Mouse (Mus musculus): Measurements from ENCODE around the gene Wnt10b. TPM values are rescaled to one million over a fixed set of nuclear protein-coding genes. Genes with fewer than 3 reads are reported as not detected.

The Wnt10b gene
- polyA plus RNA-seq, 3 experiments from 2014 or later, result 0.15 TPM; not detected in 2

- peak; percentile 41 for ATAC-seq
Measured at GRCm38 (mm10) chr15:98727443-98728321, 50.3 kb downstream of the Wnt10b start, which contains the start of gene Fkbp11. Gene Fkbp11 (minus strand): TSS chr15:98728198.

GRCm38 (mm10) chr15:98726746-98727145 is 51.2 kb downstream of the Wnt10b start:
- no peak for ATAC-seq

- ATAC-seq, result no peak
Measured at GRCm38 (mm10) chr15:98726079-98726478, 51.9 kb downstream of the Wnt10b start.

- ATAC-seq, result no peak
Measured at GRCm38 (mm10) chr15:98724441-98724840, 53.5 kb downstream of the Wnt10b start.

GRCm38 (mm10) chr15:98722854-98723253 is 55.1 kb downstream of the Wnt10b start:
- peak; percentile 64 for ATAC-seq

- no peak for ATAC-seq
Measured at GRCm38 (mm10) chr15:98722191-98722590, 55.8 kb downstream of the Wnt10b start.

Other genes with a start within 250 kb of the Wnt10b start
- gene Kansl2, start 243.9 kb downstream of the Wnt10b start, polyA plus RNA-seq (2017; shearing (Covaris generic)), result 10 to 100 TPM; 29.4 to 33.1 (median 32.4) TPM
- gene Ccnt1, start 207.2 kb downstream of the Wnt10b start, polyA plus RNA-seq (2017; shearing (Covaris generic)), result 10 to 100 TPM; 69.3 to 99.2 (median 86.3) TPM
- gene 4930415O20Rik, start 207.1 kb downstream of the Wnt10b start, polyA plus RNA-seq (2017; shearing (Covaris generic)), result not detected
- under 1 TPM in 2 of 3 experiments, not detected in 1; 0.28 to 0.44 TPM for gene Adcy6, start 168.1 kb downstream of the Wnt10b start, polyA plus RNA-seq (2017; shearing (Covaris generic))
- under 1 TPM in 2 of 3 experiments, not detected in 1; 0.30 to 0.38 TPM for gene Cacnb3, start 147.3 kb downstream of the Wnt10b start, polyA plus RNA-seq (2017; shearing (Covaris generic))
- 10 to 100 TPM; 15.4 to 37.0 (median 37.0) TPM for gene Ddx23, start 115.3 kb downstream of the Wnt10b start, polyA plus RNA-seq (2017; shearing (Covaris generic))
- 1 to 10 TPM in 1 of 3 experiments, under 1 TPM in 2; 0.94 to 1.8 (median 0.99) TPM for gene Rnd1, start 100.7 kb downstream of the Wnt10b start, polyA plus RNA-seq (2017; shearing (Covaris generic))
- not detected for gene Ccdc65, start 69.9 kb downstream of the Wnt10b start, polyA plus RNA-seq (2017; shearing (Covaris generic))
- gene Fkbp11, start 50.0 kb downstream of the Wnt10b start, polyA plus RNA-seq (2017; shearing (Covaris generic)), result 1 to 10 TPM in 1 of 3 experiments, under 1 TPM in 1, not detected in 1; 0.62 to 1.7 TPM
- 10 to 100 TPM; 35.5 to 38.0 (median 37.8) TPM for gene Arf3, start 14.9 kb downstream of the Wnt10b start, polyA plus RNA-seq (2017; shearing (Covaris generic))
- gene Wnt1, start 11.7 kb upstream of the Wnt10b start, polyA plus RNA-seq (2017; shearing (Covaris generic)), result under 1 TPM in 1 of 3 experiments, not detected in 2; 0.15 TPM
- not detected for gene Ddn, start 31.3 kb upstream of the Wnt10b start, polyA plus RNA-seq (2017; shearing (Covaris generic))
- gene Prkag1, start 53.4 kb upstream of the Wnt10b start, polyA plus RNA-seq (2017; shearing (Covaris generic)), result 100 to 1,000 TPM; 119 to 137 (median 129) TPM
- gene Kmt2d, start 93.1 kb upstream of the Wnt10b start, polyA plus RNA-seq (2017; shearing (Covaris generic)), result 10 to 100 TPM; 18.7 to 36.4 (median 30.7) TPM
- 10 to 100 TPM in 2 of 3 experiments, 1 to 10 TPM in 1; 9.5 to 13.0 (median 10.8) TPM for gene Rhebl1, start 116.4 kb upstream of the Wnt10b start, polyA plus RNA-seq (2017; shearing (Covaris generic))
- under 1 TPM in 1 of 3 experiments, not detected in 2; 0.09 TPM for gene Dhh, start 120.4 kb upstream of the Wnt10b start, polyA plus RNA-seq (2017; shearing (Covaris generic))
- 10 to 100 TPM; 17.3 to 46.9 (median 39.3) TPM for gene Lmbr1l, start 140.1 kb upstream of the Wnt10b start, polyA plus RNA-seq (2017; shearing (Covaris generic))
- gene Tuba1b, start 156.4 kb upstream of the Wnt10b start, polyA plus RNA-seq (2017; shearing (Covaris generic)), result 100 to 1,000 TPM; 459 to 882 (median 544) TPM
- not detected for gene Gm49450, start 175.4 kb upstream of the Wnt10b start, polyA plus RNA-seq (2017; shearing (Covaris generic))
- 100 to 1,000 TPM; 206 to 351 (median 217) TPM for gene Tuba1a, start 175.6 kb upstream of the Wnt10b start, polyA plus RNA-seq (2017; shearing (Covaris generic))